Mouse (Mus musculus) bone marrow macrophage, adult 2 months (primary cell): ENCODE results near the gene Ccdc33. TPM values are rescaled to one million over a fixed set of nuclear protein-coding genes. Genes with fewer than 3 reads are reported as not detected.

Source experiments
- H3K27ac ChIP-seq: 2 replicates; pipeline ENCODE4 v1.5.1; 2012; ENCODE audit warnings: low read depth, low read length; ENCODE audit not compliant: insufficient read depth
- H3K4me1 ChIP-seq: 2 replicates; pipeline ENCODE4 v1.6.1; 2012; ENCODE audit warnings: low read length; ENCODE audit not compliant: control insufficient read depth, insufficient read depth
- H3K4me3 ChIP-seq: 2 replicates; pipeline ENCODE4 v1.5.1; 2012; ENCODE audit warnings: mild to moderate bottlenecking, low read length, moderate library complexity; ENCODE audit not compliant: insufficient read depth
- CTCF ChIP-seq: IDR thresholded peaks from 2 replicates; pipeline ENCODE4 v1.5.1; 2012; ENCODE audit warnings: low read depth, mild to moderate bottlenecking, low read length, moderate library complexity
- POLR2A ChIP-seq: IDR thresholded peaks from 2 replicates; pipeline ENCODE4 v1.6.1; 2012; ENCODE audit warnings: mild to moderate bottlenecking, low read depth, low read length, borderline replicate concordance
- polyA plus RNA-seq: library from polyadenylated mRNA; stranded (reverse); fragments of >200 nt; gene quantifications from 2 replicates; pipeline ENCODE4 v1.2.4, GENCODE M21; 2012; ENCODE audit not compliant: missing spikeins, insufficient read depth, insufficient read length

Gene Ccdc33
- polyA plus RNA-seq, 1 experiment, result not detected

DNA sequence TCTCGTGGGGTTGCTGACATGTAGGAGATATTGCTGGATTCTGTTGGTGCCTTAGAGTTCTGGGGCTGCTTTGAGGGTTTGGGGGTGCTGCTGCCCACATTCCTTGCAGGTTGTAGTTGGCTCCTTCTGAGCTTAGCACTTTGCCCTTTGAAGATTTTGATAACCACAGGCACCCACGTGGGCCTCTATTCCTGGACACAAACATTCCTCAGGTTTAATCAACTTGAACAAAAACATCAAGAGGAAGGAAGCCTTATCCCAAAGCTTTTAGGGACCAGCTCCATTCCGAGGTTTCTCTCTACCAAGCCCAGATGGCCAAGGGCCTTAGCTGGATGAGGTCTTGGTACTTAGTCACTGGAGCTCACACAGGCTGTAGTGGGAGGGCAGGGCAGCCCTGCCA is 12.3 kb upstream of the Ccdc33 start:
- Histone ChIP-seq H3K4me3 (no peak overlapping the region), H3K4me1 (no peaks in the 10 kb centered on the region)
- no peak for TF ChIP-seq POLR2A
- no peak for TF ChIP-seq CTCF

DNA sequence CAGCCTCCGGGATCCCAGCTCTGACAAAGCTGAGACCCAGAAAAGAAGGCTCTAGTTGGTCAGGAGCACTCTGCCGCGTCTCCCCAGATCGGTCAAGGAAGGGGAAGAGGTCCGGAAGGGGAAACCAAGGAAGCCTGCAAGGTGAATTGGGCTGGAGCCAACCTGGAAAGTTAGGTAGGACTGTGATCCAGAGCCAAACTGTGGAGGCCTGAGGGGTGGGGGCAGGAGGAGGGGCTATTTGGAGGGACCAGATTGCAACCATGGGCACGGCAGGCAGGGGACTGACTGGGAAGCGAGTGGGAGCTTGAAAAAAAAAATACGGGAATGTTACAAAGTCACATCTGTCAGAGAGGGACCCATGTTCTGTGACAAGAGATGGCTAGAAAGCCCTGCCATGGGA is 10.9 kb upstream of the Ccdc33 start:
- Histone ChIP-seq H3K4me1 (no peaks in the 10 kb centered on the region), H3K27ac (no peak overlapping the region), H3K4me3 (no peak overlapping the region)
- TF ChIP-seq CTCF (no peak), POLR2A (no peak)

More for the DNA sequence above, 12.3 kb upstream of the Ccdc33 start:
- H3K27ac ChIP-seq, result no peak overlapping the region

DNA sequence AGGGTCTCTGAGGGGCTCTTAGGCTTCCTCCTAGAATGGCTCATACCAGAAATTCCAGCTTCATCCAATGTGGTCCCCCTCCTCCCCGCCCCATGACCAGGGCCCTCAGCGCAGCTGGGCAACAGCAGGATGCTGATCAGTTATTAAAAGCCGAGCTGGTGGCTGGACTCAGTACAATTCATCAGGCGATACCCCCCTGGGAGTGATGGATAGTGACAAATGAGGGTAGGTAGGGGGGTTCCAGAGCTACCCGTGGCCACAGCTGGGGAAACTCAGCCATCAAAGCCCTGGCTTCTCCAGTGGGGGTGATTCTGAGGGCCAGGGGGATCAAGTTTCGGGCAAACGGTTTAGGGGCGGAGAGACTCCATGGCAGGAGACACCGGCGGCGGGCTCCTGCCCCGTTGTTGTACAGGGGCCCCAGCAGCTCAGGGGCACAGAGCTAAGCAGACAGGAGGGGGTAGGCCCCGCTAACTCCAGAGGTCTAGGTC is 10.3 kb upstream of the Ccdc33 start:
- H3K27ac ChIP-seq, result no peak overlapping the region
- no peak for TF ChIP-seq POLR2A
- no peak for TF ChIP-seq CTCF
- H3K4me1 ChIP-seq, result no peaks in the 10 kb centered on the region
- H3K4me3 ChIP-seq, result no peak overlapping the region

DNA sequence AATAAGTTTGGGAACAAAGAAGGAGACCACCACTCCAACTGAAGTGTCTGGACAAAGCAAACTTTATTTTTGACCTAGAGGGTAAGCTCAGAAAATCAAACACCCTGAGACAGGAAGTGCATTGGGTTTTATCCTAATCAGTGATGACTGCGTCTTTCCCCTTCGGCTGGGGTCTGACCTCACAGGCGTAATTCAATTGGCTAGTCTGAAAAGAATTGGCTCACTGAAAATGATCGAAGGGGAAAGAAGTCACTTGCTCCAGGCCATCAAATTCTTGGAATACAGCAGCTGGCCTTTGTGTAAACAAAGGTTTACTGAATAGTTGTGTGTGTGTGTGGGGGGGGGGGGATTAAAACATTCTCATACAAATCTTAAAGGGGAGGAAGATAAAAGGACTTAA is 7.2 kb upstream of the Ccdc33 start:
- Histone ChIP-seq H3K27ac (no peak overlapping the region), H3K4me1 (no peaks in the 10 kb centered on the region), H3K4me3 (no peak overlapping the region)
- no peak for TF ChIP-seq POLR2A
- no peak for TF ChIP-seq CTCF

DNA sequence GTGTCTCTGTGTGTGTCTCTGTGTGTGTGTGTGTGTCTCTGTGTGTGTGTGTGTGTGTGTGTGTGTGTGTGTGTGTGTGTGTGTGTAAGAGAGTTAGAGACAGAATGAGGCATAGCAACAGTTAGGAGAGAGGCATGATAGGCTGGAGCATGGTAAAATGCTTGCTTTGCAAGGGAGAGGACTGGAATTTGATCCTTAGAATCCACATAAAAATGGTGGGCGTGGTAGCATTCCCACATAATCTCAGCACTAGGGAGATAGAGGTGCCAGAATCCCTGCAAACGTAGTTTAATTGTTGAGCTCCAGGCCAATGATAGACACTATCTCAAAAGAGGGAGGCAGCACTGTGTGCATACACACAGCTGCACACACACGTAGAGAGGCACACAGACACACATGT is 6.5 kb upstream of the Ccdc33 start:
- TF ChIP-seq CTCF (no peak), POLR2A (no peak)

DNA sequence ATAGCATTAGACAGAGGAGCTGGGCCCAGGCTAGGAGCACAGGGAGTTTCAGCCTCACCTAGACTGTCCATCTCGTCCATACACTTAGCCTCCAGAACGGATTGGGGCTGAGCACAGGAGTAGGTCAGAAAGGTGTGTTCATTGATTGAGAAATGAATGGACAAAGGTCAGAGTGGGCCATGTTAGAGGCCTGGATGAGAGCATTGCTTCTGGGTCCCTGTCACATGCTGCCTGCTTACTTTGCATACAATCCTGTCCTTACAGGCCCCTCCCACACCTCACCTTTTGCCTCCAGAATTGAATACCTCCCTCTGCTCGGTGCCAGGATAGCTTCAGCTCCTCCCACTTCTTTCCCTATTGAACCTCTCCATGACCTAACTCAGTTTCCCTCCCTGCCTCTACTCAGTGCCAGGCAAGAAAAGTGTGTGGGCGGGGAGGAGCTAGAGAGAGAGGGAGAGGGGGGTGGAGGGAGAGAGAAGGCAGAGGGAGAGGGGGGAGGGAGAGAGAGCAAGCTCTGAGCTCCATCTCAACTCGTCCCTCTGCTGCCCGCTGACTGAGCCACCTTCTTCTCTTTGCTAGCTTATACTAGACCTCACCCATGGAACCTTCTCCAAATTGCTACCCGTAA is 2.5 kb downstream of the Ccdc33 start:
- H3K27ac ChIP-seq, result no peak overlapping the region
- H3K4me1 ChIP-seq, result no peaks in the 10 kb centered on the region
- TF ChIP-seq POLR2A (no peak), CTCF (no peak)
- H3K4me3 ChIP-seq, result no peak overlapping the region

More for the DNA sequence above, 6.5 kb upstream of the Ccdc33 start:
- Histone ChIP-seq H3K4me1 (no peaks in the 10 kb centered on the region), H3K27ac (no peak overlapping the region), H3K4me3 (no peak overlapping the region)

DNA sequence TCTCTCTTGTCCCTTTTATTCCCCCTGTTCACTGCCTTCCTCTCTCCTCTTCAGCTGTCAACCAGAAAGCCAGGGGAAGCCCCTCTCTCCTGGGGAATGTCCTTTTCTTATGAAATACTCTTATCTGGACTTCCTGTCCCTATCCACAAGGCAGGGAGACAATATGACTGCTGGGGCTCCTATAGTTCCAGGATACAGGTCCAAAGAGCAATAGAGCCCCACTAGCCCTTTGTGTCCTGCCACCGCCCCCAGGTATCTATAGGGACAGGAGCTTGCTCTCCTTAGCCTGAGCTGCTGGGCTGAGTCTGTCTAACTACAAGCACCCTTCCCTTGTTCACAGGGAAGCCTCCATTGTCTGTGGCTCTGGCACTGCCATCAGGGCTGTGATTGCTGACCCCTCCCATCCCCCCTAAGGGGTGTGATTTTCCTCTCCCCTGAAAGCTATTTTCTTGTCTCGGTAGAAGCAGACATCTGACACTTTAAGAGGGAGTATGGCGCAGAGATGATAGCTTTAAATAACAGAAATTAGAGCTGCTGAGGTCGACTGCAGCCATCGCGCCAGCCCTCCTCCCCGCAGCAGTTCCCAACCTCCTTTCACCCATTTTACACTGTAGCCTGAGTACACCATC is 3.2 kb downstream of the Ccdc33 start:
- Histone ChIP-seq H3K4me3 (no peak overlapping the region), H3K27ac (no peak overlapping the region), H3K4me1 (no peaks in the 10 kb centered on the region)
- TF ChIP-seq CTCF, result no peak
- TF ChIP-seq POLR2A, result no peak

DNA sequence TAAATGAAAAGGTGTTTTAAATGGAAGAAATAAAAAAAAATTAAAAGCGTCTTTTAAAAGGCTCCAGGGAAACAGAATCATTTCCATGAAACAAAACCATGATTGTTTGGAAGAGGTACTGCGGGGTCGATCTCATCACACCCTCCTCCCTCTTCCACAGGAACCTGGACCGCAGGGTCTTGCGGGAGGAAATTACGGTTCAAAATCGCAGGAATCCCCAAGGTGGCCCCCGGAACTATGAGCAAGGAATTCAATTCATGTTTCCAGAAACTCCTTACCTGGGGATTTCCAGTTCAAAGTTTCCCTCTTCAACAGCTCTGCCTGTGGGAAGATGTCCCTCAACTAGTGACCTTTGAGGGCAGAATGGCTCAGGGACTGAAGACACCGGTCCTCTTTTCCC is 4.6 kb downstream of the Ccdc33 start:
- Histone ChIP-seq H3K4me1 (no peaks in the 10 kb centered on the region), H3K4me3 (no peak overlapping the region), H3K27ac (no peak overlapping the region)
- TF ChIP-seq POLR2A (no peak), CTCF (no peak)

DNA sequence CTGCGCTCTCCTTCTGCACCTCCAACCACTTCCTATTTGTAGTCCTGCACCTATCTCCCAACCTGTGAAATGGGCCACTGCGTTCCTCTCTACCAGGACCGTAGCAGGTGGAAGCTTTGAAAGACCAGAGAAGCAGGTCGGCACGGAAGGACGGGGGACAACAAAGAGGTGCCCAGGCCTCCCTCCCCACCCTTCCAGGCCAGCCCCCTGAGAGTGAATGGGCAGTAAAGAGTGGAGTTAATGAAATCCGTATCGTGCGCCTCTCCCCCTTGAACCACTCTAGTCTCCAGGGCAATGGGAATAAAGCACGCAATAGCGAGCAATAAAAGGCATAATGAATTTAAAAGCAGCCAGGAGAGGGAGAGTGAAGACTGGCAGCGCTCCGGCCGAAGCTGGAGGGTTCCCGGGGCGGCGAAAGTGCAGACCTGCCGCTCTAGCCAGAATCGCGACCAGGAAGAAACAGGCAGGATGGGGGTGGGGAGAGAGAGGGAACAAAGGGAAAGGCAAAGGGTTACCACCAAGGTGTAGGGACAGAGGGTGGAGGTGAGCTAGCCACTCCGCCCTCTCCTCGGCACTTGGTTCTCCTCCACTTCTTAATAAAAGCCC is 5.2 kb downstream of the Ccdc33 start:
- Histone ChIP-seq H3K4me1 (no peaks in the 10 kb centered on the region), H3K27ac (no peak overlapping the region), H3K4me3 (no peak overlapping the region)
- TF ChIP-seq POLR2A (no peak), CTCF (no peak)

DNA sequence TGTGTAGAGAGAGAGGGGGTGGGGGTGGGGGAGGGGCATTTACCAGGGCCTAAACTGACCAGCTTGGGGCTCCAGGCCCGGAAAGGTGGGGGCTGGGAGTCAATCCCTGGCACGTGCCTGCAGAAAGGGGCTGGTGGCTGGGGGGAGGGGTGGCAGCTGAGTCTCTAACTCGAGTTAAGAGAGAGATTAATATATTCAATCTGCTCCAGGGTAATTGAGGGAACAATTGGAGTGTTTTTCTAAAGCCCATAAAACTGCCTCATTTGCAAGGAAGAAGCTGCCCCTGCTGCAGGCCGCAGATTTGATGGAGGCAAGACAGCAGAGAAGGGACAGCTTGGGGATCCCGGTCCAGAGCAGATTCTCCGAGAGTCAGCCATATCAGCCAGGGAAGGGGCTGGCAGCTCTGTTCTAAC is 5.8 kb downstream of the Ccdc33 start:
- H3K27ac ChIP-seq, result no peak overlapping the region
- TF ChIP-seq CTCF (no peak), POLR2A (no peak)

DNA sequence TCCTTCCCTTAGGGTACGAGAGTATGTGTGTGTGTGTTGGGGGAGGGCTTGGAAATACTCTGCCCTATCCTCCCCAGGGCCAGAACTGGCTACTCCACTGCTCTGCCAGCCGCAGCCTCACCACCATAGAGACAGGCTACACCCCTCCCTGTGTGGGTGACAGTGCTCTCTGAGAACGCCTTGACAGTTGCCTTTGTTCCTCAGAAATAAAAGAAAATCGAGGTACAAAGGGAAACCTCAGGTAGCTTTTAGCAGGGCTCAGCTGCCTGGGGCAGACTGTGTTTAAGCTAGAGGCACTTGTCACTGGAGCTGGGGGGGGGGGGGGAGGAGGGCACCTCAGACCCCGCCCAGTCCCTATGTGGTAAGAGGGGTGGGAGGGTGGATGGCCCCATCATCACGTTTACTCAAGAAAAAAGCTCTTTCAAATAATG is 6.3 kb downstream of the Ccdc33 start:
- no peak overlapping the region for H3K4me3 ChIP-seq

More for the DNA sequence above, 5.8 kb downstream of the Ccdc33 start:
- Histone ChIP-seq H3K4me3 (no peak overlapping the region), H3K4me1 (no peaks in the 10 kb centered on the region)

More for the DNA sequence above, 6.3 kb downstream of the Ccdc33 start:
- H3K4me1 ChIP-seq, result no peaks in the 10 kb centered on the region
- H3K27ac ChIP-seq, result no peak overlapping the region
- TF ChIP-seq CTCF (no peak), POLR2A (no peak)
